Mouse (Mus musculus) thymus, adult 2 months (tissue): ENCODE measurements around the gene Sdsl.

ENCODE experiments used
- CTCF ChIP-seq: fragments of 200-500 bp; IDR thresholded peaks from 2 replicates; pipeline ENCODE4 v1.5.1; 2012; ENCODE audit warnings: mild to moderate bottlenecking, control low read depth, low read length, moderate library complexity, borderline replicate concordance; ENCODE audit not compliant: control insufficient read depth, poor library complexity, insufficient read depth; ENCODE audit errors: extremely low read depth
- POLR2A ChIP-seq: fragments of 200-500 bp; IDR thresholded peaks from 2 replicates; pipeline ENCODE4 v1.6.1; 2012; ENCODE audit warnings: mild to moderate bottlenecking, low read length, control low read depth, moderate library complexity; ENCODE audit not compliant: control insufficient read depth, poor library complexity, insufficient read depth; ENCODE audit errors: extremely low read depth

GRCm38 (mm10) chr5:120420106-120420505, 52.5 kb downstream of the Sdsl start:
- no peak for TF ChIP-seq CTCF
- TF ChIP-seq POLR2A = no peak
